Mouse (Mus musculus) forebrain, postnatal 0 days (tissue): Measurements from ENCODE around the gene Uba1. TPM values are rescaled to one million over a fixed set of nuclear protein-coding genes. Genes with fewer than 3 reads are reported as not detected.

Experiments used
- ATAC-seq: fragments of 200-750 bp; cut with Nextera tagmentation; 2 replicates; pipeline ENCODE4 v1.8.0; 2017; ENCODE audit warnings: mild to moderate bottlenecking, moderate library complexity
- DNase-seq: peaks from one replicate; pipeline ENCODE4 v3.0.0-alpha.2; 2015
- H3K27ac ChIP-seq: fragments of 300-500 bp; sonication (generic); 2 replicates; pipeline ENCODE4 v1.5.1; 2014; ENCODE audit warnings: low read depth, mild to moderate bottlenecking, antibody characterized with exemption, low read length, moderate library complexity, mixed read lengths
- H3K27me3 ChIP-seq: fragments of 300-500 bp; sonication (generic); 2 replicates; pipeline ENCODE4 v1.6.1; 2014; ENCODE audit warnings: mild to moderate bottlenecking, low read length, mixed read lengths; ENCODE audit not compliant: insufficient read depth
- H3K36me3 ChIP-seq: fragments of 300-500 bp; sonication (generic); 2 replicates; pipeline ENCODE4 v1.6.1; 2014; ENCODE audit warnings: mild to moderate bottlenecking, moderate library complexity; ENCODE audit not compliant: insufficient read depth
- H3K4me1 ChIP-seq: fragments of 300-500 bp; sonication (generic); 2 replicates; pipeline ENCODE4 v1.6.1; 2014; ENCODE audit warnings: antibody characterized with exemption; ENCODE audit not compliant: insufficient read depth
- H3K4me2 ChIP-seq: fragments of 300-500 bp; sonication (generic); 2 replicates; pipeline ENCODE4 v1.6.1; 2014; ENCODE audit warnings: low read depth, mild to moderate bottlenecking, moderate library complexity
- H3K4me3 ChIP-seq: fragments of 300-500 bp; sonication (generic); 2 replicates; pipeline ENCODE4 v1.5.1; 2014; ENCODE audit warnings: low read depth, low read length, mixed read lengths
- H3K9ac ChIP-seq: fragments of 300-500 bp; sonication (generic); 2 replicates; pipeline ENCODE4 v1.6.1; 2014; ENCODE audit warnings: mild to moderate bottlenecking
- H3K9me3 ChIP-seq: fragments of 300-500 bp; sonication (generic); 2 replicates; pipeline ENCODE4 v1.6.1; 2016; ENCODE audit warnings: low read length
- CTCF ChIP-seq: sonication (generic); IDR thresholded peaks from 2 replicates; pipeline ENCODE4 v1.5.1; 2016; ENCODE audit warnings: antibody characterized with exemption, control low read depth, low read depth
- WGBS: fragments of 180-500 bp; shearing (Covaris S2); extraction: QIAGEN DNeasy Blood & Tissue Kit; methylation state at CpG from one replicate; pipeline ENCODE4 v1.1.7; 2014; 5-methylcytosine and 5-hydroxymethylcytosine counted together
- polyA plus RNA-seq: library from polyadenylated mRNA; unstranded; fragments of >200 nt; fragmentation: Nextera tagmentation; extraction: Ambion mirVana; gene quantifications from 2 replicates; pipeline ENCODE4 v1.2.1, GENCODE M21; 2015
- total RNA-seq: library from RNA; depleted of rRNA; stranded (reverse); fragments of >200 nt; gene quantifications from 2 replicates; pipeline ENCODE4 v1.2.3, GENCODE M21; 2014; rRNA removed

Gene Uba1
- total RNA-seq (489 and 559 TPM in 2 replicates), polyA plus RNA-seq (278 and 300 TPM in 2 replicates)

DNA sequence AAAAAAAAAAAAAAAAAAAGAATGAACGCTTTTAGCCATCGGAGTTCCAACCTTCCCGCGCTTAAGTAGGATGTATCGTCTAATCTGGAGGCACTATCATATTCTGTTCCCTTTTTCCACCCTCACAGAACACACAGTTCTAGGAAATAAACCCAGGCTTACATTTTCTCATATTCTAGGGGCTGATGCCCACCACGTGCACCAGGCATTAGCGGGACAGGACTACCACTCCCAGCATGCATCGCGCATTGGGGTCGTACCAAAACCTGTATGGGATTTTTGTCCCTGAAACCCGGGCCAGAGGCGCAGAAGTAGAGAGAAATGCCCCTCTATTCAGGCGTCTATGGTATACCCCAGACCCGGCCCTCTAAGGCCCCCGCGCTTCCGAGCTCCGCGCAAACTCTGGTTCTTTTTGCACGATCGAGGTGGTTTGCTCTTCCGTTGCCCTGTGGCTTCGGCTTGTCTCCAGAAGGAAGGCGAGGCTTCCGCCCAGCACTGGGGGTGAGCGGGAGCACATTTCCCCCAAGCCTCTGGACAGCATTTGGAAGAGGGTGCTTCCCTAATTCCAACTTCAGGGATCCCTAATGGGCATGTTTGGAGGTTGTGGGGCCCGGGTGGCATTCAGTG lies at the start of gene Uba1:
Gene Uba1 (plus strand): TSS at position 301 of the 627 bp plus-strand sequence.
- Histone ChIP-seq H3K4me3 (peak within 1 kb of the TSS; percentile 42), H3K36me3 (no peaks in the 10 kb centered on the region), H3K27ac (peak within 1 kb of the TSS; percentile 21; the same call in 1 of the 2 replicates), H3K9ac (peak within 1 kb of the TSS; percentile 35), H3K4me1 (no peaks in the 10 kb centered on the region), H3K27me3 (no peaks in the 10 kb centered on the region), H3K9me3 (no peaks in the 10 kb centered on the region), H3K4me2 (peak within 1 kb of the TSS; percentile 71)
- DNase-seq (peak; percentile 91), ATAC-seq (peak; percentile 88)
- TF ChIP-seq CTCF: no peak
- WGBS: 22% methylated on average over 27 of the region's 27 CpGs

- H3K9me3 ChIP-seq: no peaks in the 10 kb centered on the region
- WGBS: 84% methylated on average over 4 of the region's 4 CpGs
- no peaks in the 10 kb centered on the region for H3K36me3 ChIP-seq
Measured at GRCm38 (mm10) chrX:20608500-20608899, 49.6 kb upstream of the Uba1 start.

GRCm38 (mm10) chrX:20616861-20617175 lies 41.3 kb upstream of the Uba1 start:
- no peak for DNase-seq
- Histone ChIP-seq H3K27me3 (no peaks in the 10 kb centered on the region), H3K36me3 (peaks cover 5% of the 10 kb centered on the region; the same call in 1 of the 2 replicates), H3K9ac (peak overlapping the region; percentile 60), H3K4me3 (peak overlapping the region; percentile 48), H3K4me2 (peak overlapping the region; percentile 48), H3K9me3 (no peaks in the 10 kb centered on the region), H3K27ac (peak overlapping the region; percentile 82), H3K4me1 (no peaks in the 10 kb centered on the region)
- ATAC-seq: peak; percentile 25
- 32% methylated on average over 17 of the region's 17 CpGs for WGBS
- TF ChIP-seq CTCF: no peak

More at GRCm38 (mm10) chrX:20608500-20608899, 49.6 kb upstream of the Uba1 start:
- no peaks in the 10 kb centered on the region for H3K27me3 ChIP-seq
- no peak overlapping the region for H3K27ac ChIP-seq
- DNase-seq: no peak
- no peak overlapping the region for H3K4me2 ChIP-seq
- no peak for ATAC-seq
- TF ChIP-seq CTCF: no peak
- no peaks in the 10 kb centered on the region for H3K4me1 ChIP-seq
- H3K9ac ChIP-seq: no peak overlapping the region
- no peak overlapping the region for H3K4me3 ChIP-seq

DNA sequence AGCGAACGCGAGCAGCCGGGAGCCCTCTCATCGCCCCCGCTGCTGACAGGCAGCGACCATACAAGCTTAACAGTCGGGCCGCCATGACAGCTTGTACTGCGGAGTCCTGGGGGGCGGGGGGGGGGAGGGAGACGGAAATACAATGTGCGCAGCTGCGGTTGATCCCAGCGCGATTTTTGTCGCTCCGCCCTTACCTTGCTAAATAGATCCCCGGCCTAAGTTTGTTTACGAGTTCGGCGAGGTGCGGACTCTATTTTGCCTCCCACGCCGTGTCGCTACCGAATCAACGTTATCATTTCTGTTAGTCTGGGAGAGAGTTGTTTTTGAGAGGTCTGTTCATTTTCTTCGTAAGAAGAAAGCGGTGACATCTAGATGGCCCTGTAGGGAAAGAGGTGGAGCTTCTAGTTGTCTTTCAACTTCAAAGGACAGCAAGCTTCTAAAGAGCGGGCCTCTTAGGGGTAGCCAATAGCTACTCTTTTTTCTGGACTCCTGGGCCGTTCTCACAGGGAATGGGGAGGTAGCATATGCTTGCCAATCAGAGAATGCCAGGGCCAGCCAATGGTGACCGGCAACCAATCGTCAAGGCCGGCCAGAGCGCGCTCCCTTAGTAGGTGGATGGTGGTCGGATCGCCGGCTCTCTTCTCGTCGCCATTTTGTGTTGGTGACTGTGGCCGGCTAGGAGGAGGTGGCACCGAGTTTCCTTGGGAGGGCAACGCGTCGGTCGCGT lies 40.8 kb upstream of the Uba1 start, which contains the start of the genes Rbm10 and Ndufb11:
Gene Rbm10 (plus strand): TSS at position 328 of the 727 bp plus-strand sequence.
Gene Ndufb11 (minus strand): TSS at position 444 of the 727 bp plus-strand sequence.
- peak; percentile 96 for ATAC-seq
- 28% methylated on average over 46 of the region's 49 CpGs for WGBS

GRCm38 (mm10) chrX:20617903-20618399 lies 40.2 kb upstream of the Uba1 start:
- DNase-seq: peak; percentile 73
- H3K4me3 ChIP-seq: peak overlapping the region; percentile 48
- no peak for TF ChIP-seq CTCF
- H3K27me3 ChIP-seq: no peaks in the 10 kb centered on the region
- H3K27ac ChIP-seq: peak overlapping the region; percentile 82
- peak overlapping the region; percentile 60 for H3K9ac ChIP-seq
- H3K4me1 ChIP-seq: no peaks in the 10 kb centered on the region
- H3K9me3 ChIP-seq: no peaks in the 10 kb centered on the region
- peak; percentile 40 for ATAC-seq
- WGBS: 22% methylated on average over 31 of the region's 31 CpGs
- H3K4me2 ChIP-seq: peak overlapping the region; percentile 48
- peaks cover 6% of the 10 kb centered on the region; the same call in 1 of the 2 replicates for H3K36me3 ChIP-seq

More for the DNA sequence above, 40.8 kb upstream of the Uba1 start, which contains the start of the genes Rbm10 and Ndufb11:
- Histone ChIP-seq H3K4me1 (no peaks in the 10 kb centered on the region), H3K9me3 (no peaks in the 10 kb centered on the region), H3K36me3 (peaks cover 6% of the 10 kb centered on the region; the same call in 1 of the 2 replicates), H3K27me3 (no peaks in the 10 kb centered on the region), H3K9ac (peak within 1 kb of the TSS; percentile 60), H3K4me3 (peak within 1 kb of the TSS; percentile 48), H3K4me2 (peak within 1 kb of the TSS; percentile 48), H3K27ac (peak within 1 kb of the TSS; percentile 82)
- peak; percentile 86 for DNase-seq
- no peak for TF ChIP-seq CTCF

DNA sequence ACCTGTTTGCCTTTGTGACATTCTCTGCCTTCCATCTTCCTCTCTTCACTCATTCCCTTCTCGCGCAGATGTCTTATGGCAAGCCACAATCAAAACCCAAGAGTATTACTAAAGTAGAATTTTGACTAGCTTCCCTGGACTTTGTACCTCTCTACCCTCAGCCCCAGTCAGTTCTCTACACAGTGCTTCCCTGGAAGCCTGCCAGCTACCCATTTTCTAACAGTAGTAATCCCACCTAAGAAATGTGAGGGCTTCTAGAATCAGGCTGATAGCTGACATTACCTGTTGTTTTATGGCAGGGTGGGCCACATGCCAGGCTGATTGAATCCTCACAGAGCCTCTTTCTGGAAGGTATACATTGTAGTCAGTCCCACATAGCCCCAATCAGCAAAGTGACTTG lies 20.0 kb upstream of the Uba1 start:
- no peak overlapping the region for H3K4me3 ChIP-seq
- no peak for ATAC-seq
- WGBS: 97% methylated on average over 2 of the region's 2 CpGs
- no peaks in the 10 kb centered on the region for H3K4me1 ChIP-seq
- H3K36me3 ChIP-seq: peaks cover 7% of the 10 kb centered on the region; the same call in 1 of the 2 replicates
- H3K9me3 ChIP-seq: no peaks in the 10 kb centered on the region
- H3K4me2 ChIP-seq: no peak overlapping the region
- no peak for TF ChIP-seq CTCF
- H3K27me3 ChIP-seq: no peaks in the 10 kb centered on the region
- H3K9ac ChIP-seq: no peak overlapping the region
- no peak overlapping the region for H3K27ac ChIP-seq
- DNase-seq: no peak

DNA sequence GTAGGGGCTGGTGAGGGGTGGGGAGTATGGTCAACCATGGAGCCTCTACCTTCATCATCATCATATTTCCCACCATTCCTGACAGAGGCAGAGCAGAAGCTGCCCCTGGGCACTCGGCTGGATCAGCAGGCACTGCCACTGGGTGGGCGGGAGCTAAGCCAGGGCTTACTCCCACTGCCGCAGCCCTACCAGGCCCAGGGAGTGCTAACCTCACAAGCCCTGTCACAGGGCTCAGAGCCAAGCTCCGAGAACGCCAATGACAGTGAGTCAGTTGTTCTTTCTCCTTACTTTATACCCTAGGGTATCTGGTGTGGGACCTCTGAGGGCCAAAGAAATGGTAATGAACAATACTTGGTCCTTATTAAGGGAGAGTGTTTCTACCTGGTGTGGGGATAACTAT lies 13.3 kb upstream of the Uba1 start:
- ATAC-seq: no peak
- Histone ChIP-seq H3K4me1 (no peaks in the 10 kb centered on the region), H3K27ac (no peak overlapping the region), H3K9me3 (no peaks in the 10 kb centered on the region), H3K9ac (no peak overlapping the region), H3K27me3 (no peaks in the 10 kb centered on the region), H3K4me3 (no peak overlapping the region), H3K4me2 (no peak overlapping the region), H3K36me3 (peaks cover 18% of the 10 kb centered on the region)
- TF ChIP-seq CTCF: no peak
- 77% methylated on average over 5 of the region's 5 CpGs for WGBS
- no peak for DNase-seq
